Mouse (Mus musculus): ENCODE measurements at regions not wholly inside any gene's neighbourhood (a gene's known extent, or its start where the extent isn't known, plus 50 kb on each side); places are given as distances from the start of the nearest gene placed in this dataset.
A peak's percentile ranks its signal among the peaks of the same experiment; 100 is the strongest.

DNA sequence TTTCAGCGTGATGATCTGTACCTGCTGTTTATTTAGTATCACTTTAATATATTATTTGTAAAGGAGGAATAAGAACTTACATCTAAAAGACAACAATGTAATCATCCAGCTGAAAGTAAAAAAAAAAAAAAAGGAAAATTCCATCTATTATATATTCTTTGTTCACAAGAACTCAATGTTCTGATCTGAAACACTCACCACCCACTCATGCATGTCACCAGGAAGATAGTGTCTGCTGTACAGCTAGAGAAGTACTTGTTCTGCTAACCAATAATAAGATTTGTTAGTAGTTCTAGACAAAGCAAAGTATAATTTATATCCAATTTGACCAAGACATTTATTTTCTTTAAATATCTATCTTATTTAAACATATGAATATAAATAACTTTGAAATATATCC is 189.3 kb upstream of the Slitrk5 start:
- peak; percentile 58; the same call in 1 of the 2 replicates for ATAC-seq (ENCODE audit: low TSS enrichment)

DNA sequence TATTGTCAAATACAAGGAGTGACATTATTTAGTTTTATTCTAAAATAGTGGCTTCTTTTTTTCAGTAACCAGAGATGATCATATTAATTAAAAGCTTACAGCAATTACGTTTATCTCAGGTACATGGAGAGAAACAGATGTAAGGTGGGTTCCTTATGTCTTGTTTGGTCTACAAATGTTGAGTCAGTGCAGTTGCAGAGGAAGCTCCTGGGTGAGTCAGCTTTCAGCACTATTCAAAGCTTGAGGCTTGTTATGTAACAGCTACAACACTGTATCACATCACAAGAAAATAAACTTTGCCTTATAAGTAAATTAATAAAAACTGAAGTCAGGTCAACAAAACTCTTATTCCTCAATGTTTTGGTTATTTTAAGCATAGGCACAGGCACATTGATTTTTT is 188.0 kb upstream of the Slitrk5 start:
- ATAC-seq (ENCODE audit: low TSS enrichment), result peak; percentile 93

Measured in frontal cortex, adult (tissue).